Mouse (Mus musculus) heart, postnatal 0 days (tissue): ENCODE results near the gene Trim2.

Experiments
- CTCF ChIP-seq: IDR thresholded peaks from 2 replicates; pipeline ENCODE4 v1.5.1; 2016; ENCODE audit warnings: antibody characterized with exemption, control low read depth, low read depth
- EP300 ChIP-seq: IDR thresholded peaks from 2 replicates; pipeline ENCODE4 v1.6.1; 2016; ENCODE audit warnings: antibody characterized with exemption, low read depth

DNA sequence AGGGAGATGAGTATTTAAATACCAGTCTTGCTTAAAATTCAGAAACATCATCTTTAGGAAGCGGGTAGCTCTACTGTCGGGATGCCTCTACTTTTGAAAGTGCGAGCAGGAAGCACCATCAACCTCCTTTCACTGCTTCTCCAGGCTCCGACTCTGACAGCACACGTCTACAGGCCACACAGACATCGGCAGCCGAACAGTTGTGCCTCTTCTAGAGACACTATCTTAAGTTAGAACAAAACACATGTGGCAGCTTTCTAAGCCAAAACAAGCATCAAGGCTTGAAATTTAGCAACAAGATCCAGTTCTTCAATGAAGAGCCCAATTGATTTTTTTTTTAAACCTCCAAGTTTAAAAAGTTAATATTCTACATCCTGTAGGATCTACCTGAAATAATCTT, 188.5 kb downstream of the Trim2 start:
- no peak for TF ChIP-seq CTCF
- no peak for TF ChIP-seq EP300
